Mouse (Mus musculus) MEL-GATA-1-ER (cell line): ENCODE measurements around the gene Crybb2.

Experiments
- DNase-seq: peaks from one replicate; pipeline ENCODE4 v3.0.0-alpha.2; 2012; ENCODE audit warnings: low read depth; ENCODE audit errors: extremely low read depth

Crybb2 gene

GRCm38 (mm10) chr5:113031201-113031754, 38.6 kb downstream of the Crybb2 start:
- DNase-seq, result no peak

GRCm38 (mm10) chr5:113030082-113030481, 39.8 kb downstream of the Crybb2 start:
- DNase-seq, result no peak

- no peak for DNase-seq
Observed at GRCm38 (mm10) chr5:113026706-113027105, 43.2 kb downstream of the Crybb2 start.

GRCm38 (mm10) chr5:113024154-113024764, 45.7 kb downstream of the Crybb2 start:
- no peak for DNase-seq

GRCm38 (mm10) chr5:113018190-113018589, 51.7 kb downstream of the Crybb2 start:
- no peak for DNase-seq

- no peak for DNase-seq
Observed at GRCm38 (mm10) chr5:113017004-113017403, 52.9 kb downstream of the Crybb2 start.

- DNase-seq, result no peak
Observed at GRCm38 (mm10) chr5:113015236-113016061, 54.5 kb downstream of the Crybb2 start, which contains the start of gene Grk3. TSS of gene Grk3 (minus strand) at chr5:113015791.

GRCm38 (mm10) chr5:113014808-113015235, 55.1 kb downstream of the Crybb2 start:
- no peak for DNase-seq

GRCm38 (mm10) chr5:113014111-113014807, 55.7 kb downstream of the Crybb2 start:
- no peak for DNase-seq

GRCm38 (mm10) chr5:113011926-113012325, 58.0 kb downstream of the Crybb2 start:
- DNase-seq, result no peak

- no peak for DNase-seq
Observed at GRCm38 (mm10) chr5:113009183-113009820, 60.6 kb downstream of the Crybb2 start.

- no peak for DNase-seq
Observed at GRCm38 (mm10) chr5:113008496-113008895, 61.4 kb downstream of the Crybb2 start.
